In genomic region chr19:5456922-5457745, GRCm38 (mm10) we compare ENCODE assay signal across 8 mouse cellular contexts. TPM values are rescaled to one million over a fixed set of nuclear protein-coding genes. Genes with fewer than 3 reads are reported as not detected.
DNase-seq lines count a peak whose midpoint lies in the region; ATAC-seq and TF ChIP-seq lines count a peak whose summit lies in the region.

No protein-coding gene starts in this region.

- intact Hi-C loops in heart, postnatal 14 days (cut with DNase I), result no loop called here

- peak overlapping the region; percentile 89 for H3K9ac ChIP-seq in forebrain, embryonic 13.5 days
- peak overlapping the region; percentile 85 for H3K9ac ChIP-seq in neural tube, embryonic 15.5 days (replicated peaks)

- peak; percentile 91 for DNase-seq in c-Kit-positive CD71-positive TER-119-positive erythroid progenitor cells, embryonic 14.5 days (ENCODE audit: low spot score)
- peak; percentile 96 for DNase-seq in heart, postnatal 14 days
- DNase-seq in layer of hippocampus, adult 11-12 months (ENCODE audit: low spot score), result peak; percentile 98
- peak; percentile 94 to 96 for DNase-seq in lung, adult 18-20 months
- DNase-seq in testis, postnatal 14 days (ENCODE audit: low spot score), result peak; percentile 94

- peaks cover 37% of the 10 kb centered on the region for H3K36me3 ChIP-seq in E14TG2a.4 (ENCODE audit: insufficient read depth, low read length)
- peaks cover 9% of the 10 kb centered on the region; the same call in 1 of the 2 replicates for H3K36me3 ChIP-seq in forebrain, embryonic 13.5 days (ENCODE audit: poor library complexity, severe bottlenecking)
- peaks cover 4% of the 10 kb centered on the region for H3K36me3 ChIP-seq in neural tube, embryonic 15.5 days

- peak overlapping the region; percentile 96 for H3K27ac ChIP-seq in forebrain, embryonic 13.5 days
- H3K27ac ChIP-seq in neural tube, embryonic 15.5 days (replicated peaks), result peak overlapping the region; percentile 97

- H3K4me1 ChIP-seq in E14TG2a.4 (replicated peaks; ENCODE audit: low read depth, low read length), result peaks cover 59% of the 10 kb centered on the region
- peaks cover 49% of the 10 kb centered on the region for H3K4me1 ChIP-seq in forebrain, embryonic 13.5 days
- peaks cover 53% of the 10 kb centered on the region for H3K4me1 ChIP-seq in neural tube, embryonic 15.5 days

- H3K27me3 ChIP-seq in E14TG2a.4 (ENCODE audit: insufficient read depth, low read length), result peaks cover 15% of the 10 kb centered on the region
- H3K27me3 ChIP-seq in forebrain, embryonic 13.5 days, result peaks cover 4% of the 10 kb centered on the region; the same call in 1 of the 2 replicates
- H3K27me3 ChIP-seq in neural tube, embryonic 15.5 days (replicated peaks), result peaks cover 4% of the 10 kb centered on the region; the same call in 1 of the 2 replicates

- under 1% methylated on average over 70 of the region's 70 CpGs for WGBS in forebrain, embryonic 13.5 days
- under 1% methylated on average over 69 of the region's 70 CpGs for WGBS in neural tube, embryonic 15.5 days

- H3K4me2 ChIP-seq in forebrain, embryonic 13.5 days, result peak overlapping the region; percentile 99
- peak overlapping the region; percentile 91 for H3K4me2 ChIP-seq in neural tube, embryonic 15.5 days

- TF ChIP-seq CTCF in E14TG2a.4 (conservative IDR thresholded peaks at IDR 0.05; ENCODE audit: low read length), result no peak

- ATAC-seq in forebrain, embryonic 13.5 days, result peak; percentile 95
- ATAC-seq in neural tube, embryonic 15.5 days (ENCODE audit: low FRiP score), result peak; percentile 95

- H3K9me3 ChIP-seq in E14TG2a.4 (ENCODE audit: low read length), result no peaks in the 10 kb centered on the region
- H3K9me3 ChIP-seq in forebrain, embryonic 13.5 days (replicated peaks), result no peaks in the 10 kb centered on the region
- H3K9me3 ChIP-seq in neural tube, embryonic 15.5 days (replicated peaks), result no peaks in the 10 kb centered on the region

- H3K4me3 ChIP-seq in E14TG2a.4 (replicated peaks; ENCODE audit: low read length), result peak overlapping the region; percentile 95
- peak overlapping the region; percentile 77 for H3K4me3 ChIP-seq in forebrain, embryonic 13.5 days
- peak overlapping the region; percentile 73 for H3K4me3 ChIP-seq in neural tube, embryonic 15.5 days (replicated peaks)

RNA-seq across cellular contexts. Expression of gene Ccdc85b, which starts 0.6 kb away (rescaled TPM):
- 6.5 and 7.1 TPM in 2 replicates for polyA plus RNA-seq in forebrain, embryonic 13.5 days (2015; fragmentation: Nextera tagmentation; extraction: Ambion mirVana)
- 10 to 100 TPM in 1 of 2 experiments, 1 to 10 TPM in 1; 10.0 to 11.2 TPM for total RNA-seq in heart, postnatal 14 days (2021)
- polyA plus RNA-seq in neural tube, embryonic 15.5 days (2015; fragmentation: Nextera tagmentation; extraction: Ambion mirVana), result 12.6 and 15.0 TPM in 2 replicates

RNA-seq across cellular contexts. Expression of gene Fibp, which starts 3.3 kb away (rescaled TPM):
- polyA plus RNA-seq in forebrain, embryonic 13.5 days (2015; fragmentation: Nextera tagmentation; extraction: Ambion mirVana), result 153 and 155 TPM in 2 replicates
- total RNA-seq in heart, postnatal 14 days (2021), result 10 to 100 TPM; 55.7 to 63.2 TPM
- 151 and 154 TPM in 2 replicates for polyA plus RNA-seq in neural tube, embryonic 15.5 days (2015; fragmentation: Nextera tagmentation; extraction: Ambion mirVana)

RNA-seq across cellular contexts. Expression of gene Fosl1, which starts 9.8 kb away (rescaled TPM):
- polyA plus RNA-seq in forebrain, embryonic 13.5 days (2015; fragmentation: Nextera tagmentation; extraction: Ambion mirVana), result not detected in 2 replicates
- not detected for total RNA-seq in heart, postnatal 14 days (2021)
- 0.45 TPM in 1 of 2 replicates, not detected in the other for polyA plus RNA-seq in neural tube, embryonic 15.5 days (2015; fragmentation: Nextera tagmentation; extraction: Ambion mirVana)

RNA-seq across cellular contexts. Expression of gene Ctsw, which starts 11.2 kb away (rescaled TPM):
- 4.4 and 5.4 TPM in 2 replicates for polyA plus RNA-seq in forebrain, embryonic 13.5 days (2015; fragmentation: Nextera tagmentation; extraction: Ambion mirVana)
- under 1 TPM in 1 of 2 experiments, not detected in 1; 0.71 TPM for total RNA-seq in heart, postnatal 14 days (2021)
- 4.5 and 9.0 TPM in 2 replicates for polyA plus RNA-seq in neural tube, embryonic 15.5 days (2015; fragmentation: Nextera tagmentation; extraction: Ambion mirVana)

RNA-seq across cellular contexts. Expression of gene Efemp2, which starts 16.6 kb away (rescaled TPM):
- 30.7 and 31.1 TPM in 2 replicates for polyA plus RNA-seq in forebrain, embryonic 13.5 days (2015; fragmentation: Nextera tagmentation; extraction: Ambion mirVana)
- 10 to 100 TPM; 17.9 to 18.3 TPM for total RNA-seq in heart, postnatal 14 days (2021)
- polyA plus RNA-seq in neural tube, embryonic 15.5 days (2015; fragmentation: Nextera tagmentation; extraction: Ambion mirVana), result 54.0 and 62.6 TPM in 2 replicates

Comparison
In these comparisons a context has a peak if more than half of its experiments do, and no peak if none do; other contexts are left out.
1. Peak in every context shown above with its lines: DNase-seq, ATAC-seq, H3K4me3 ChIP-seq and H3K27ac ChIP-seq.